Mouse (Mus musculus): Measurements from ENCODE around the gene Naalad2. TPM values are rescaled to one million over a fixed set of nuclear protein-coding genes. Genes with fewer than 3 reads are reported as not detected.

Naalad2 gene
- total RNA-seq, 2 experiments from 2014 or later = 9.5 to 10.1 TPM

Other genes starting within 250 kb of the Naalad2 start
- 10 to 100 TPM; 44.0 to 51.0 TPM for gene Chordc1, start 110.9 kb downstream of the Naalad2 start, total RNA-seq (2021)
- gene Ubtfl1, start 1.4 kb upstream of the Naalad2 start, total RNA-seq (2021) = not detected
- gene Mbd3l2, start 27.7 kb upstream of the Naalad2 start, total RNA-seq (2021) = not detected
- gene Zfp558, start 75.3 kb upstream of the Naalad2 start, total RNA-seq (2021) = 1 to 10 TPM; 2.0 to 2.2 TPM
- gene Mbd3l1, start 75.4 kb upstream of the Naalad2 start, total RNA-seq (2021) = not detected